Comparison of ENCODE assay signal across 25 mouse cellular contexts in the genomic region with DNA sequence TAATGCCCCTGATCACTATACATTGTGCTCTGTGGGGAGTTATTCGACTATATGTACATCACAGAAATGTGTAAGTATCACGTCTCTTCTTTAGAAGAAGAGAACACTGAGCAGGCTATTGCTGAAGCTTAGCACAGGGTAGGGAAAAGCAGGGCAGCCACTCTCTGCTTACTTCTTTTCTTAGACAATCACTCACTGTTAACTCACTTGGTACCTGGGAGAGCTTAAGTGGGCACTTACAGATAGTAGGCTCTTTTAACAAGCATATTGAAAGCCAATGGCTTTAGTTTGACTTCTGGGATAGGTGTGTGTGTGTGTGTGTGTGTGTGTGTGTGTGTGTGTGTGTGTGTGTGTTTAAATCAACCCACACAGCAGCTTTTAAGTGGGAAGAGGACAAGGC. TPM values are rescaled to one million over a fixed set of nuclear protein-coding genes. Genes with fewer than 3 reads are reported as not detected.
DNase-seq lines count a peak whose midpoint lies in the region; ATAC-seq and TF ChIP-seq lines count a peak whose summit lies in the region.
"Had no signal": no experiment of that assay in that cellular context is flagged by ENCODE, and none has a peak within 500 bp of the region (broad histone marks: within the 10 kb centered on the region; RNA-seq: fewer than 3 reads in every experiment).

No protein-coding gene starts in this region.

- H3K36me3 ChIP-seq in lung, embryonic 15.5 days, result no peaks in the 10 kb centered on the region
- H3K36me3 ChIP-seq in lung, postnatal 0 days (ENCODE audit: insufficient read depth, low read length), result no peaks in the 10 kb centered on the region
- H3K36me3 ChIP-seq: embryonic facial prominence, embryonic 10.5 days; embryonic facial prominence, embryonic 12.5 days; forebrain, embryonic 15.5 days; G1E had no signal

- H3K27me3 ChIP-seq in lung, embryonic 15.5 days, result no peaks in the 10 kb centered on the region
- H3K27me3 ChIP-seq in lung, postnatal 0 days (replicated peaks; ENCODE audit: insufficient read depth, low read length), result no peaks in the 10 kb centered on the region
- H3K27me3 ChIP-seq: CH12.LX; embryonic facial prominence, embryonic 12.5 days; forebrain, embryonic 13.5 days; forebrain, embryonic 15.5 days; Patski had no signal

- 60% methylated on average over 2 of the region's 2 CpGs for WGBS in lung, embryonic 15.5 days
- 45% methylated on average over 2 of the region's 2 CpGs for WGBS in lung, postnatal 0 days

- H3K4me2 ChIP-seq in lung, embryonic 15.5 days, result no peak overlapping the region
- no peak overlapping the region for H3K4me2 ChIP-seq in lung, postnatal 0 days (replicated peaks; ENCODE audit: low read depth, low read length)
- H3K4me2 ChIP-seq: embryonic facial prominence, embryonic 12.5 days; forebrain, embryonic 13.5 days; forebrain, embryonic 15.5 days had no signal

- DNase-seq in heart, adult 11 months, result peak; percentile 34
- DNase-seq in heart, adult 9 months (ENCODE audit: low spot score in 2 of 2), result no peak
- DNase-seq in lung, postnatal 25 days (ENCODE audit: low spot score), result no peak
- peak; percentile 60 for DNase-seq in lung, postnatal 0 days (ENCODE audit: low spot score)
- no peak for DNase-seq in lung, postnatal 14 days
- DNase-seq: adrenal gland, adult 8-10 months; adrenal gland, postnatal 14 days; adrenal gland, postnatal 36 days; B cell, adult 2 months; cerebellum, adult 11-12 months; cerebellum, adult 2 months; cerebellum, adult 9-10 months; cerebellum, postnatal 10 days; cerebellum, postnatal 25 days had no signal

- H3K4me3 ChIP-seq in lung, embryonic 15.5 days, result no peak overlapping the region
- no peak overlapping the region for H3K4me3 ChIP-seq in lung, postnatal 0 days (ENCODE audit: low read depth, low read length)
- H3K4me3 ChIP-seq: embryonic facial prominence, embryonic 10.5 days; embryonic facial prominence, embryonic 12.5 days; forebrain, embryonic 13.5 days; forebrain, embryonic 15.5 days had no signal

- no peaks in the 10 kb centered on the region for H3K9me3 ChIP-seq in lung, embryonic 15.5 days
- no peaks in the 10 kb centered on the region for H3K9me3 ChIP-seq in lung, postnatal 0 days (ENCODE audit: low read length)
- H3K9me3 ChIP-seq: embryonic facial prominence, embryonic 10.5 days; embryonic facial prominence, embryonic 12.5 days; forebrain, embryonic 13.5 days; forebrain, embryonic 15.5 days; G1E had no signal

- H3K4me1 ChIP-seq in lung, embryonic 15.5 days, result peaks cover 30% of the 10 kb centered on the region
- peaks cover 4% of the 10 kb centered on the region; the same call in 1 of the 2 replicates for H3K4me1 ChIP-seq in lung, postnatal 0 days (ENCODE audit: insufficient read depth, low read depth, low read length)
- H3K4me1 ChIP-seq: embryonic facial prominence, embryonic 12.5 days; forebrain, embryonic 13.5 days; forebrain, embryonic 15.5 days had no signal

- H3K27ac ChIP-seq in lung, embryonic 15.5 days, result 0 out of 2 replicates have a peak overlapping the region, but pooled peaks have one; percentile 1
- no peak overlapping the region for H3K27ac ChIP-seq in lung, postnatal 0 days (ENCODE audit: low read length)
- H3K27ac ChIP-seq: embryonic facial prominence, embryonic 10.5 days; embryonic facial prominence, embryonic 12.5 days; forebrain, embryonic 13.5 days; forebrain, embryonic 15.5 days had no signal

- no peak for TF ChIP-seq EP300 in lung, postnatal 0 days (IDR thresholded peaks at IDR 0.05)

- no peak overlapping the region for H3K9ac ChIP-seq in lung, embryonic 15.5 days
- no peak overlapping the region for H3K9ac ChIP-seq in lung, postnatal 0 days (replicated peaks; ENCODE audit: low read depth)
- H3K9ac ChIP-seq: embryonic facial prominence, embryonic 12.5 days; forebrain, embryonic 13.5 days; forebrain, embryonic 15.5 days had no signal

- ATAC-seq in lung, embryonic 15.5 days (ENCODE audit: borderline replicate concordance, extremely low read depth, low FRiP score, low TSS enrichment), result peak; percentile 61
- peak; percentile 53; the same call in 1 of the 2 replicates for ATAC-seq in lung, postnatal 0 days
- ATAC-seq: activated CD4-positive, CD25-positive, alpha-beta regulatory T cell, adult 4 months; CD4-positive, CD25-positive, alpha-beta regulatory T cell, adult 4 months; forebrain, embryonic 13.5 days; forebrain, embryonic 15.5 days; Patski had no signal

- no peak for TF ChIP-seq CTCF in lung, postnatal 0 days (IDR thresholded peaks at IDR 0.05)

RNA-seq across cellular contexts. Expression of a gene that starts 20.0 kb away (rescaled TPM):
- polyA plus RNA-seq in lung, embryonic 15.5 days (2015; fragmentation: Nextera tagmentation; extraction: Ambion mirVana), result 0.21 and 0.38 TPM in 2 replicates
- polyA plus RNA-seq in lung, postnatal 0 days (2015; fragmentation: Nextera tagmentation; extraction: Ambion mirVana), result 0.43 and 0.61 TPM in 2 replicates
- polyA plus RNA-seq: embryonic facial prominence, embryonic 10.5 days; forebrain, embryonic 11.5 days; forebrain, embryonic 13.5 days; forebrain, embryonic 15.5 days; G1E; Patski had no signal

Comparison
In these comparisons a context has a peak if more than half of its experiments do, and no peak if none do; other contexts are left out.
1. DNase-seq: peak in heart, adult 11 months (single experiment) and lung, postnatal 0 days (single experiment); none in heart, adult 9 months (0 of 2), lung, postnatal 25 days (single experiment) and lung, postnatal 14 days (single experiment).